Mouse (Mus musculus) olfactory bulb, adult 2 months (tissue): ENCODE results near the gene Rrnad1.

Experiments used
- CTCF ChIP-seq: fragments of 200-500 bp; IDR thresholded peaks from 2 replicates; pipeline ENCODE4 v1.5.1; 2012; ENCODE audit warnings: low read depth, mild to moderate bottlenecking, low read length, moderate library complexity; ENCODE audit not compliant: insufficient read depth
- POLR2A ChIP-seq: fragments of 200-500 bp; IDR thresholded peaks from 2 replicates; pipeline ENCODE4 v1.6.1; 2012; ENCODE audit warnings: mild to moderate bottlenecking, low read depth, low read length, moderate library complexity; ENCODE audit not compliant: insufficient read depth

- TF ChIP-seq POLR2A (no peak), CTCF (no peak)
These were observed 46.2 kb downstream of the Rrnad1 start for GRCm38 (mm10) chr3:87884291-87884690.
